Mouse (Mus musculus): ENCODE results near the gene Ksr2.
A peak's percentile ranks its signal among the peaks of the same experiment; 100 is the strongest.
"Not testable (repeated sequence)": the region's sequence is repeated elsewhere in the genome, so short reads cannot be mapped to it uniquely, and the experiment has no call there.

Ksr2 gene

DNA sequence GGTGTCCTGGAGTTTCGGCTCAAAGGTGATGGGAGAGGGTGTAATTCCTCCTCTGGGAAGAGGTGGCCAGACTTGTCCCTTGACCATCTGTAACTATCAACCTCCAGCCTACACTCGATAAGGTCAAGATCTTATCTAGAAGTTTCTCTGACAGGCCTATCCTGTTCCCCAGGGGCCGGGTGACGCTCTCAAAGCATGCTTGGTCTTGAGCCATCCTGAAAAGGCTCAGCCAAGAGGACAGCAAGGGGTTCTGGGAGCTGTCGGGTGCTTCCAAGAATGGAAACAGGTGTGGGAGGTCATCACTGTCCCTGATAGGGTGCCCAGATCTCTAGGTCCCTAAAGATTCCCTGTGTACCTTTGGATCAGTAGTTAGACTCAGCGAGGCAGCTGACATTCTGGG is 4.4 kb upstream of the Ksr2 start:
- DNase-seq, result no peak

DNA sequence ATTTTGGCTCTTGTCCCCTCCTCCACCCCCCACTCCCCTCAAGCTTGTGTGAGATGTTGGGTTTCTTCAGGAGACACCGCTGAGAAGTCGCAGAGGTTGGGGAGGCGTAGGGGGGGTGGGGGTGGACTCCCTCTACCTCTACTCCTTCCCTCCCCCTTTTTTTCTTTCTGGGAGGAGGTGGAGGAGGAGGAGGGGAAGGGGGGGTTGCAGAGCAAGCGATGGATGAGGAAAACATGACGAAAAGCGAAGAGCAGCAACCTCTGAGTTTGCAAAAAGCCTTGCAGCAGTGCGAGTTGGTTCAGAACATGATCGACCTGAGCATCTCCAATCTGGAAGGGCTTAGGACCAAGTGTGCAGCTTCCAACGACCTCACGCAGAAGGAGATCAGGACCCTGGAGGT is 811 bp downstream of the Ksr2 start:
- DNase-seq, result no peak

- DNase-seq, result no peak
Observed at GRCm38 (mm10) chr5:117415011-117415912, 1.5 kb downstream of the Ksr2 start.

GRCm38 (mm10) chr5:117417442-117417841 is 3.6 kb downstream of the Ksr2 start:
- DNase-seq, result no peak

DNA sequence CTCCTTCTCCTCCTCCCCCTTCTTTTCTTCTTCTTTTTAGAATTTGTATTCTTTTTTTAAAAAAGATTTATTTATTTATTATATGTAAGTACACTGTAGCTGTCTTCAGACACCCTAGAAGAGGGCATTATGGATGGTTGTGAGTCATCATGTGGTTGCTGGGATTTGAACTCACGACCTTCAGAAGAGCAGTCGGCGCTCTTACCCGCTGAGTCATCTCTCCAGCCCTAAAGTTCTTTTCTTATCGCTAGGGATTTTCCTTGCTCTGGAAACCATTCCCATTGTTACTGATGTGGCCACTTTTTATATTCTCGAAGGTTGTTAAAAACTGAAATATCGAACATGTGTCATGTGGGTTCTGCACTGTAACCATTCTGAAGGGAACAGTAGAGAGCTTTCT is 19.7 kb downstream of the Ksr2 start:
- not testable (repeated sequence) for DNase-seq

DNA sequence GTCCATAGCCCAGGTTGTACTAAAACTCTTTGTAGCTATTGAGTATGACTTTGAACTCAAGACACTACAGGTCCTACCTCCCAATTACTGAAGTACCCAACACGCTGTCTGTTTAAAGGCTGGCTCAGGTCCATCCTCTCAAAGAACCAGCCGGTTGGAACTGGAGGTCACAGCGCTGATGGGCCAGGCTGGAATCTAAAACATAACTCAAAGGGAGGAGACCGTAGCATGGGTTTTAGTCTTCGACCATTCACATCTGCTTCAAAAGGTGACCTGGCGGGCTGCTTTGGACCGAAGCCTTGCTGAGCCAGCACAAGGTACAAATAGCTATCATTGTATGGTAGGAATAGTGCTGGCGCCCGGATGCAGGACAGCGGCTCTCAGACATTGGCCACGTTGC is 26.5 kb downstream of the Ksr2 start:
- no peak for DNase-seq

GRCm38 (mm10) chr5:117441242-117441842 is 27.5 kb downstream of the Ksr2 start:
- no peak for DNase-seq

DNA sequence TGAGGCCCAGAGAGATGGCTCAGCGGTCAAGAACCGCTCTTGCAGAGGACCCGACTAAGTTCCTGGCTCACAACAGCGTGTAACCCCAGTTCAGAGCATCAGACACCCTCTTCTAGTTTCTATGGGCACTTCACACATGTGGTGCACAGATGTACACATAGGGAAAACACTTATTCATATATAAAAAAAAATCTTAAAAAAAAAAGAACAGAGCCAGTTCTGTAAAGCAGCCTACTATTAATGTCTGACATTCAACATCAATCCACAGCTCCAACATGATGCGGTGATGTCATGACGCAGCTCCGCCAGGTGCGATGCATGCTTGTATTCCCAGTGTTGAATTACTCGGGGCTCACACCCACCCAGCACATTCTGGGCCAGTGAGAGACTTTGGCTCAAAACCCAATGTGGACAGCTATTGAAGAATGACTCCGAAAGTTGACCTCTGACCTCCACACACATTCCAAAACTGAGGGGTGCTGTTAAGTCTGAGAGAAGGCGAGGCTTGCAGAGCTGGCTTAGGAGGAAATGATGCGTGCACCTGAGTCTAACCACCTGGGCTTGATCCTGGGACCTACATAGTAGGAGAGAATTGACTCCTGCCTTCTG is 28.5 kb downstream of the Ksr2 start:
- no peak for DNase-seq

- no peak for DNase-seq
Observed at GRCm38 (mm10) chr5:117443141-117443540, 29.3 kb downstream of the Ksr2 start.

DNA sequence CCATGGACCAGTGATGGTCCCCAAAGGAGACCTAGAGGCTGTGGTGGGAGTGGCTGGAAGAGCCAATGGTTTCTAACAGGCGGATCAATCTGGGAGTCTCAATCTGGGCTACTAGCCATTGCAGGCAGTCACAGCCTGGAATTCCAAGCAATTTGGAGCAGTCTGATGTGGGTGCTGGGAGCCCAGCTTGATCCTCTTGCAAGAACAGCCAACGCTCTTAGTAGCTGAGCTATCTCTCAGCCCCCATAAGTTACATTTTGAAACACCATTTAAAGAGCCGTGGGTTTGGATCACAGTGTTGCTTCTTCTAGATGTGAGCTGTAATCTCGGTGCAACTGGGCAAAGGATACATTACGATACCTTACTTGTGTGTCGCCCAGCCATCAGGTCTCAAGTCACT is 30.1 kb downstream of the Ksr2 start:
- DNase-seq, result no peak

DNA sequence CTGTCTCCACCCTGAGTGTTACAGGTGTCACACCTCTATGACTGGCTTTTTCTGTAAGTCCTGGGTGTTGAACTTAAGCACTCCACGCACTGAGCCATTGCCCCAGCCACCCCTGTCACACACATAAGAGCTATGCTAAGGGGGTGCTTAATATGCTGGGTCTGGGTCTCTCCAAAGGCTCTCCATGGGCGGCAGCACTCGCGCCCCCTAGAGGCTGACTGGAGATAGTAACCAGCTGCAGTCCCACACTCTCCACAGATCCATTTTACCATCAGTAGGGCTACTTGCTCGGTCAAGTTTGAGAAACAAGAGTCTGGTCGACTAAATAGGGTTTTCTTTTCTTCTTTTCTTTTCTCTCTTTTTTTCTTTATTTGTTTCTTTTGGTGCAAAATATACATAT is 33.9 kb downstream of the Ksr2 start:
- DNase-seq, result peak; percentile 11

DNA sequence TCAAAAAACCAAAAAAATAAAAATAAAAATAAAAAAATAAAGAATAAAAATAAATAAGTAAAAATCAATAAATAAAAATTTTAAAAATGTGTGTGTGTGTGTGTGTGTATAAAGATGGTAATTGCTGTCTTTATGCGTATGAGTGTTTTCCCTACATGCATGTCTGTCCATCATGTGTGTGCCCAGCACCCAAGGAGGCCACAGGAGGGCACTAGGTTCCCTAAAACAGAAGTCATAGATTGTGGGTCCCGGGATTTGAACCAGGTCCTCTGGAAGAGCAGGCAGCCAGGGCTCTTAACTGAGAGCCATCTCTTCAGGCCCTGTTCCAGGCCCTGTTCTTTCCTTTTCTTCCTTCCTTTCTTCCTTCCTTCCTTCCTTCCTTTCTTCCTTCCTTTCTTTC is 38.2 kb downstream of the Ksr2 start:
- DNase-seq, result no peak

- no peak for DNase-seq
Observed at GRCm38 (mm10) chr5:117455546-117455945, 41.7 kb downstream of the Ksr2 start.

DNA sequence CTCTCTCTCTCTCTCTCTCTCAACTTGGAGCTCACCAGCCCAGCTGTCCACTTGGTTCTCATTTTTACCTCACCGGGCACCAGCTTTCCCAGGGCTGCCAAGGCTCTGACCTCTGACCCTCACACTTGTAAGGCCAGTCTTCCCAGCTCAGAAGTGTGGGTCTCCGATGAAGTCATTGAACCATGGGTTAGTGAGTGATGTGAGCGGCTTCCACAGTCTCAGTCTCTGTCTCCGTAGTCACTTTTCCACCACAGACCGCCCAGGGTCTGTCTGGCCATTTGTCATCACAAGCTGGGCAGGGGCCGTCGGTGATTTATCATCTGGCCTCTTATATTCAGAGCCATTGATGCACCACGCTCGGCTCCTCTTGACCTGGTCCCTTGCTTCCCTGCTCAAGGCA is 43.3 kb downstream of the Ksr2 start:
- DNase-seq, result no peak

- DNase-seq, result no peak
Observed at GRCm38 (mm10) chr5:117457583-117457982, 43.8 kb downstream of the Ksr2 start.

GRCm38 (mm10) chr5:117458899-117459298 is 45.1 kb downstream of the Ksr2 start:
- DNase-seq, result no peak

GRCm38 (mm10) chr5:117460261-117460660 is 46.5 kb downstream of the Ksr2 start:
- no peak for DNase-seq

DNA sequence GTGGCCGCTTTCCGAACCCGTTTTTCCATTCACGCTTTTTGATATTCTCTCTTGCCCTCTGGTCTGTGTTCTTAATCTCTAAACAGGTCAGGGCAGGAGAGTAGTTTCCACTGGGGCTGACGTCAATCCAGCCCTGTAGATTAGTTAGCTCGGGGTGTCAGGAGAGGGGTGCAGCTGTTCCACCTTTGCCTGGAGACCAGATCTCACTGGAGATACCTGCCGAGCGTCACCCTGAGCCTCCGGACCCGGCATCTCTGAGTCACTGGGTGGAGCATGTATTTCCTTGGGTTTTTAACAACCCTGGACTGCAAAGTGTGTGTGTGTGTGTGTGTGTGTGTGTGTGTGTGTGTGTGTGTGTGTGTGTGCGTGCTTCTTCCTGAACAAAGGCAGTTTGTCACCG is 53.3 kb downstream of the Ksr2 start:
- no peak for DNase-seq

DNA sequence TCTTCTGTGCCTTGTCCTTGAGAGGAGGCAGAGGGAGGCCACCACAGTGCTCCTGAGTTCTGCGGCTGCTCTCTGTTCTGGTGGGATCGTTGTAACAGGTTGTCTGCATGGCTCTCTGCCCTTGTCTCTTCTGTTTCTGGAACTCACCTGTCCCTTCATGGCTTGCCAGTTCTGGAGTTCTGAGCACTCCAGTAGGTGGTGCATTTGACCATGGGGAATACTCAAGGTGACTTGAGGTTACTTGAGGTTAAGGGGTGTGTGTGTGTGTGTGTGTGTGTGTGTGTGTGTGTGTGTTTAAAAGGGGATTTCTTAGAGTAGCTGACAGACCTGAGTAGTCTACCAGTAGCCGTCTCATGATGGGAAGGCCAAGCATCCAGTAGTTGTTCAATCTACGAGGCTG is 55.2 kb downstream of the Ksr2 start:
- no peak for DNase-seq

- DNase-seq, result no peak
Observed at GRCm38 (mm10) chr5:117469572-117469971, 55.8 kb downstream of the Ksr2 start.

DNA sequence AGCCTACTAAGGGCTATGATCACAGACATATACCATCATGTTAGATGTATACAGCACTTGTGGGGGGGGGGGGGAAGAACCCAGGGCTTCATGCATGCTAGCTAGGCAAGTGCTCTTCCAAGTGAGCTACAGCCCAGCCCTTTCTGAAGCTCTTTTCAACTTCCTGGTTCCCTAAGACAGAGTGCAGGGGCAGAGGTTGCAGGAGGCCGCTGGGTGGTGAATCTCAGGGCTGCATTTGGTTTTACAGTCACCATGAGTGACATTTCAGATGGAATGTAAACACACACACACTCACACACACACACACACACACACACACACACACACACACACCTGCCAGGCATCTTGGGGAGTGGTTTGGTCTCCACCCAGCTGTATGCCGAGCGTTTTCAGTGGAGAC is 67.4 kb downstream of the Ksr2 start:
- no peak for DNase-seq

GRCm38 (mm10) chr5:117481586-117481985 is 67.8 kb downstream of the Ksr2 start:
- no peak for DNase-seq

DNA sequence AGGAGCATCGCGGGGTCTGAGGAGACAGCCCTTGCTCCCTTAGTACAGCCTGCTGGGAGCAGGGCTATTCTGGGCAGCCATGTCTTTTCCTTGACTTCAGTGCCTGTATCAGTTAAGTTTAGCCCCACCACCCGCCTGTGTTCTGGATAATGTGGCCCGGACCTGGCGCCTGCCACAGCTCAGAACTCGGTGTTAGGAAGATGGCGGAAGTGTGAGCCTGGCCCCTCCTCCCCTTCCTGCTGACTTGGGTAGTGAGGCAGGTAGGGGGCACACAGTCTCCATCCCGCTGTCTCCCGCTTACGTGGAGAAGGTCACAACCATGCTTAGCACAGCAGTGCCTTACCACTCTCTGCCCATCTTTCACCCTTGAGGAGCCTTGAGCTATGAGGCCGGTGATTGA is 68.2 kb downstream of the Ksr2 start:
- DNase-seq, result no peak

DNA sequence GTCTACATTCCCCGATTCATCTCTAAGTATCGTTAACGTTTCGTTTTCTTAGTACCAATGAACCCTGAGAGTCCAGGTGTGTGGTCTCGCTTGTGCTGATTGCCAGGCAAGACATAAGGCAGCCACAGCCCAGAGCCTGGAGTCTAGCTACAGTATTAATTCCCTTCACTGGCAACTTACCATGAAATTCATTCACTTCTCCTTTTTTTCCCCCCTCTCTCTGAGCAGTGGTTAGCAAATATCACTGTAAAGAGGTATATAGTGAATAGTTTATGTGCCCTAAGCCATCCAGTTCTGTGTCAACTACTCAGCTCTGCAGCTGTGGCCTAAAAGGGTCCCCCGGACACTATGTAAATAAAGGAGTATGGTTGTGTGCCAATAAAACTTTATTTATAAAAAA is 71.6 kb downstream of the Ksr2 start:
- no peak for DNase-seq

All from thymus, postnatal 14 days (tissue).